Mouse (Mus musculus) macrophage (primary cell): ENCODE measurements around the gene Pdgfa. TPM values are rescaled to one million over a fixed set of nuclear protein-coding genes. Genes with fewer than 3 reads are reported as not detected.

Source experiments
- H3K27ac ChIP-seq: fragments of 350-480 bp; formaldehyde crosslinking; 2 replicates; pipeline ENCODE4 v1.9.0; 2021
- H3K36me3 ChIP-seq: fragments of 350-480 bp; formaldehyde crosslinking; 2 replicates; pipeline ENCODE4 v1.9.0; 2021; ENCODE audit errors: inconsistent target
- H3K4me3 ChIP-seq: fragments of 350-480 bp; formaldehyde crosslinking; 2 replicates; pipeline ENCODE4 v1.9.0; 2021; ENCODE audit errors: inconsistent target
- H3K79me2 ChIP-seq: fragments of 350-480 bp; formaldehyde crosslinking; 2 replicates; pipeline ENCODE4 v1.9.0; 2021; ENCODE audit errors: inconsistent target
- WGBS: methylation state at CpG from one replicate; pipeline ENCODE4 v1.1.7; 2026; ENCODE audit warnings: inconsistent platforms; ENCODE audit not compliant: missing documents; 5-methylcytosine and 5-hydroxymethylcytosine counted together
- polyA plus RNA-seq: library from polyadenylated mRNA; stranded (reverse); fragments of 250-400 nt; gene quantifications from 3 replicates; pipeline ENCODE4 v1.2.4, GENCODE M21; 2018; ENCODE audit warnings: inconsistent platforms
- total RNA-seq, 78 experiments: library from RNA; depleted of rRNA; stranded (reverse); fragments of 250-400 nt; gene quantifications; 1 replicate in 9 of 78; 2 replicates in 24 of 78; 3 replicates in 43 of 78; 4 replicates in 2 of 78; pipeline ENCODE4 v1.2.4; 2018; ENCODE audit warnings: inconsistent platforms in 56 of 78

Gene Pdgfa
- 10 to 100 TPM in 12 of 26 experiments, 1 to 10 TPM in 14; 1.6 to 34.9 (median 7.5) TPM for total RNA-seq (2018; cell fraction: chromatin; rRNA removed)
- total RNA-seq (2018; cell fraction: cytosol; rRNA removed) = 10 to 100 TPM in 12 of 26 experiments, 1 to 10 TPM in 14; 2.8 to 21.0 (median 7.2) TPM
- 10 to 100 TPM in 14 of 26 experiments, 1 to 10 TPM in 12; 5.1 to 43.7 (median 14.2) TPM for total RNA-seq (2018; cell fraction: nucleus; rRNA removed)
- 6.6 to 17.3 TPM (median 13.6 TPM) in 3 replicates for polyA plus RNA-seq

GRCm38 (mm10) chr5:138997171-138997788, at the start of gene Pdgfa:
Gene Pdgfa (minus strand): TSS chr5:138997370.
- Histone ChIP-seq H3K36me3 (no peaks in the 10 kb centered on the region), H3K79me2 (no peaks in the 10 kb centered on the region), H3K4me3 (peak within 1 kb of the TSS; percentile 3; the same call in 1 of the 2 replicates), H3K27ac (no peak within 1 kb of the TSS)
- WGBS = 17% methylated on average over 48 of the region's 48 CpGs

- Histone ChIP-seq H3K79me2 (no peaks in the 10 kb centered on the region), H3K36me3 (no peaks in the 10 kb centered on the region), H3K4me3 (no peak overlapping the region), H3K27ac (no peak overlapping the region)
- WGBS = 35% methylated on average over 5 of the region's 5 CpGs
These were observed 49.5 kb upstream of the Pdgfa start for GRCm38 (mm10) chr5:139046636-139047035.

GRCm38 (mm10) chr5:139043546-139043945, 46.4 kb upstream of the Pdgfa start:
- Histone ChIP-seq H3K36me3 (no peaks in the 10 kb centered on the region), H3K4me3 (no peak overlapping the region), H3K79me2 (no peaks in the 10 kb centered on the region), H3K27ac (no peak overlapping the region)
- WGBS = 26% methylated on average over 4 of the region's 4 CpGs

- Histone ChIP-seq H3K36me3 (no peaks in the 10 kb centered on the region), H3K4me3 (no peak overlapping the region), H3K27ac (no peak overlapping the region), H3K79me2 (no peaks in the 10 kb centered on the region)
- WGBS = 15% methylated on average over 12 of the region's 12 CpGs
These were observed 45.1 kb upstream of the Pdgfa start for GRCm38 (mm10) chr5:139042299-139042698.

- Histone ChIP-seq H3K27ac (no peak overlapping the region), H3K4me3 (no peak overlapping the region), H3K36me3 (no peaks in the 10 kb centered on the region), H3K79me2 (no peaks in the 10 kb centered on the region)
- WGBS = 94% methylated on average over 2 of the region's 2 CpGs
These were observed 38.0 kb upstream of the Pdgfa start for GRCm38 (mm10) chr5:139035171-139035570.

GRCm38 (mm10) chr5:139034746-139035145, 37.6 kb upstream of the Pdgfa start:
- 88% methylated on average over 6 of the region's 6 CpGs for WGBS
- no peaks in the 10 kb centered on the region for H3K79me2 ChIP-seq
- no peak overlapping the region for H3K27ac ChIP-seq
- H3K36me3 ChIP-seq = no peaks in the 10 kb centered on the region
- H3K4me3 ChIP-seq = no peak overlapping the region

GRCm38 (mm10) chr5:139033406-139034317, 36.5 kb upstream of the Pdgfa start:
- H3K27ac ChIP-seq = no peak overlapping the region
- no peak overlapping the region for H3K4me3 ChIP-seq
- 89% methylated on average over 14 of the region's 14 CpGs for WGBS
- H3K79me2 ChIP-seq = no peaks in the 10 kb centered on the region
- H3K36me3 ChIP-seq = no peaks in the 10 kb centered on the region

- no peak overlapping the region for H3K27ac ChIP-seq
- no peak overlapping the region for H3K4me3 ChIP-seq
- WGBS = 97% methylated on average over 15 of the region's 15 CpGs
- H3K79me2 ChIP-seq = no peaks in the 10 kb centered on the region
- H3K36me3 ChIP-seq = no peaks in the 10 kb centered on the region
These were observed 30.4 kb upstream of the Pdgfa start for GRCm38 (mm10) chr5:139027603-139028002.

GRCm38 (mm10) chr5:139024351-139025105, 27.4 kb upstream of the Pdgfa start:
- Histone ChIP-seq H3K79me2 (no peaks in the 10 kb centered on the region), H3K4me3 (no peak overlapping the region), H3K27ac (peak overlapping the region; percentile 81), H3K36me3 (no peaks in the 10 kb centered on the region)
- WGBS = 28% methylated on average over 12 of the region's 12 CpGs

GRCm38 (mm10) chr5:139020595-139020994, 23.4 kb upstream of the Pdgfa start:
- H3K27ac ChIP-seq = no peak overlapping the region
- H3K79me2 ChIP-seq = no peaks in the 10 kb centered on the region
- no peaks in the 10 kb centered on the region for H3K36me3 ChIP-seq
- no peak overlapping the region for H3K4me3 ChIP-seq
- WGBS = 90% methylated on average over 6 of the region's 6 CpGs

- H3K36me3 ChIP-seq = no peaks in the 10 kb centered on the region
- no peak overlapping the region for H3K4me3 ChIP-seq
- WGBS = 65% methylated on average over 15 of the region's 15 CpGs
- no peaks in the 10 kb centered on the region for H3K79me2 ChIP-seq
- H3K27ac ChIP-seq = peak overlapping the region; percentile 38
These were observed 20.4 kb upstream of the Pdgfa start for GRCm38 (mm10) chr5:139017371-139018124.

GRCm38 (mm10) chr5:139015097-139015496, 17.9 kb upstream of the Pdgfa start:
- WGBS = 5% methylated on average over 3 of the region's 3 CpGs
- Histone ChIP-seq H3K4me3 (no peak overlapping the region), H3K79me2 (no peaks in the 10 kb centered on the region), H3K36me3 (no peaks in the 10 kb centered on the region), H3K27ac (peak overlapping the region; percentile 59)

GRCm38 (mm10) chr5:139010649-139011048, 13.5 kb upstream of the Pdgfa start:
- no peak overlapping the region for H3K27ac ChIP-seq
- H3K4me3 ChIP-seq = no peak overlapping the region
- no peaks in the 10 kb centered on the region for H3K79me2 ChIP-seq
- WGBS = 75% methylated on average over 2 of the region's 2 CpGs
- H3K36me3 ChIP-seq = no peaks in the 10 kb centered on the region
